Mouse (Mus musculus) left cerebral cortex, adult 2 months (tissue): ENCODE measurements around the gene Pcyox1. TPM values are rescaled to one million over a fixed set of nuclear protein-coding genes. Genes with fewer than 3 reads are reported as not detected.

Experiments used
- DNase-seq, 2 experiments: peaks; one replicate each; pipeline ENCODE4 v3.0.0; 2021 to 2022; ENCODE audit warnings: low spot score in 2 of 2, mixed read lengths in 1 of 2; ENCODE audit errors: extremely low spot score in 1 of 2
- H3K27ac ChIP-seq: fragments of 200-600 bp; 2 replicates; pipeline ENCODE4 v1.8.1; 2022
- H3K4me3 ChIP-seq: fragments of 200-600 bp; 2 replicates; pipeline ENCODE4 v1.8.1; 2022
- CTCF ChIP-seq: fragments of 200-600 bp; IDR thresholded peaks from 2 replicates; pipeline ENCODE4 v1.8.1; 2022; ENCODE audit warnings: antibody characterized with exemption, mild to moderate bottlenecking, moderate library complexity
- intact Hi-C: fragments of 180-260 bp; cut with DNase I; formaldehyde crosslinking; loops from one replicate; pipeline ENCODE4 v1.15.1; 2025
- long read RNA-seq, 2 experiments: library from polyadenylated mRNA; stranded (forward); transcript quantifications; one replicate each; pipeline ENCODE4 v2.0.0; 2021; ENCODE audit warnings: borderline mapping rate in 2 of 2
- total RNA-seq, 2 experiments: library from RNA; stranded (reverse); gene quantifications; 2 replicates each; pipeline ENCODE4 v1.2.3; 2021

Gene Pcyox1
- total RNA-seq = 100 to 1,000 TPM; 105 to 115 TPM
- long read RNA-seq, experiment 1, full-length matches to known transcripts = 123 of 152 reads
- long read RNA-seq, experiment 1, partial matches to known transcripts = 11 of 152 reads
- long read RNA-seq, experiment 1, other reads (novel, unspliced or antisense) = 18 of 152 reads
- long read RNA-seq, experiment 2, full-length matches to known transcripts = 89 of 121 reads
- long read RNA-seq, experiment 2, partial matches to known transcripts = 15 of 121 reads
- long read RNA-seq, experiment 2, other reads (novel, unspliced or antisense) = 17 of 121 reads

- intact Hi-C loops = loop anchor here (2.0 kb wide), 2 partner anchors 26 to 268 kb away; partner anchors contain the start of gene Snrpg
- peak within 1 kb of the TSS; percentile 95 for H3K4me3 ChIP-seq
- peak within 1 kb of the TSS; percentile 96 for H3K27ac ChIP-seq
- DNase-seq = peak; percentile 84 to 86
- no peak for TF ChIP-seq CTCF
Measured at GRCm38 (mm10) chr6:86396581-86397256, at the start of gene Pcyox1. Pcyox1 (minus strand) TSS chr6:86397154.

DNA sequence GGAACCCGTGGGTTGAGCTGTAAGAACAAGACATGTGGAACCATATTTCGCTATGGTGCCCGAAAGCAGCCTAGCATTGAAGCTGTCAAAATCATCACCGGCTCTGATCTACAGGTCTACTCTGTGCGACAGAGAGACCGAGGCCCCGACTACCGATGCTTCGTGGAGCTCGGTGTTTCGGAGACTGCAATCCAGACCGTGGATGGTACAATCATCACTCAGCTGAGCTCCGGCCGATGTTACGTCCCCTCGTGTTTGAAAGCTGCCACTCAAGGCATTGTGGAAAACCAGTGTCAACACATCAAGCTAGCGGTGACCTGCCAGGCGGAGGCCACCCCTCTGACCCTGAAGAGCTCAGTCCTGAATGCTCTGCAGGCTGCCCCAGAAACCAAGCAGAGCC, 48.6 kb upstream of the Pcyox1 start:
- Histone ChIP-seq H3K27ac (no peak overlapping the region), H3K4me3 (no peak overlapping the region)
- DNase-seq = no peak
- no peak for TF ChIP-seq CTCF
- intact Hi-C loops = no loop called here

DNA sequence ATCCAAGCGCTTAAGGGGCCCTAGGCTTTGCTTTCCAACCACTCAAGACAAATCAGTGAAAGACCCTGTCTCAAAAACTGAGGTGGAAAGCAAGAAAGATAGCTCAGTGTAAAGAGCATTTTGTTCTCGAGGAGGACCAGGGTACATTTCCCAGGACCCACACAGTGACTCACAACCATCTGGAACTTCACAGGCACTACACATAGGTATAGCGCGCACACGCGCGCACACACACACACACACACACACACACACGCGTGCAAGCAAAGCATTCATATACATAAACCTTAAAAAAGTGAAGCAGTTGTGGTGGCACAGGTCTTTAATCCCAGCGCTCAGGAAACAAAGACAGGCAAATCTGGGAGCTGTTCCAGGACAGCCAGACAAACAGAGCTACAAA, 44.6 kb upstream of the Pcyox1 start:
- TF ChIP-seq CTCF = no peak
- intact Hi-C loops = no loop called here
- H3K4me3 ChIP-seq = no peak overlapping the region
- no peak for DNase-seq
- H3K27ac ChIP-seq = no peak overlapping the region

DNA sequence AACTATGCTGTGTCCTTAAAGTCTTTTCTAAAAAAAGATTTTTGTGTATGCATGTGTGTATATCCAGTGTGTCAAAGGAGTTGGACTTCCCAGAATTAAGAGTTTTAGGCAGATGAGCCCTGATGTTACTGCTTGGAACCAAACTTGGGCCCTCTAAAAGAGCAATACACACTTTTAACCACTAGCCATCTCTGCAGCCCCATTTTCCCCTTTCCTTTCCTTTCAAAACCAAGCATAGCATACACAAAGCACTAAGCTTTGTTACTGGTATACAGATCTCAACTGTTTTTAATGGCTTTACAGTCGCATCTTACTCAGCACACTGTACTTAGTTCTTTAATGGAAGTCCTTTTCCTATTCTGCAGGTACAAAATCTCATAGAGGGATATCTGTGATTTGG, 42.6 kb upstream of the Pcyox1 start:
- Histone ChIP-seq H3K27ac (peak overlapping the region; percentile 98), H3K4me3 (peak overlapping the region; percentile 65)
- no peak for DNase-seq
- intact Hi-C loops = loop anchor here (5.0 kb wide), 1 partner anchor 233 kb away; no protein-coding TSS in a partner anchor
- no peak for TF ChIP-seq CTCF

DNA sequence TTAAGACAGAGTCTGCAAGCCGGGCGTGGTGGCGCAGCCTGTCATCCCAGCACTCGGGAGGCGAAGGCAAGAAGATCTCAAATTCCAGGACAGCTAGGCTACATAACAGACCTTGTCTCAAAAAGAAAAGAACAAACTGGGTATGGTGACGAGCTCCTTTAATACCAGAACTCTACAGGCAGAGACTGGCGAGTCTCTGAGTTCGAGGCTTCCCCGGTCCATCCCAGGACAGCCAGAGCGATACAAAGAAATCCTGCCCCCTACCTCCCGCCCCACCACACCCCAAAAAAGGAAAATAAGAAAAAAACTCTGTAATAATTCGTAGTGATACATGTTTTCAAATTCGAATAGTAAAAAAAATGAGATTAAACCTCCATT, 42.2 kb upstream of the Pcyox1 start:
- intact Hi-C loops = loop anchor here (5.0 kb wide), 1 partner anchor 233 kb away; no protein-coding TSS in a partner anchor
- Histone ChIP-seq H3K27ac (peak overlapping the region; percentile 98), H3K4me3 (peak overlapping the region; percentile 65)
- no peak for DNase-seq
- TF ChIP-seq CTCF = no peak

GRCm38 (mm10) chr6:86438272-86439118, 41.5 kb upstream of the Pcyox1 start, which contains the start of gene C87436:
C87436 (plus strand) TSS chr6:86438374.
- DNase-seq = peak; percentile 95 to 98
- peak; percentile 65 for TF ChIP-seq CTCF
- Histone ChIP-seq H3K4me3 (peak within 1 kb of the TSS; percentile 65), H3K27ac (peak within 1 kb of the TSS; percentile 98)
- intact Hi-C loops = loop anchor here (1.0 to 5.0 kb wide), 2 partner anchors 88 to 234 kb away; partner anchors contain the start of gene Pcbp1

GRCm38 (mm10) chr6:86437711-86438110, 40.8 kb upstream of the Pcyox1 start:
- TF ChIP-seq CTCF = peak; percentile 62
- intact Hi-C loops = loop anchor here (1.0 to 5.0 kb wide), 2 partner anchors 89 to 235 kb away; partner anchors contain the start of gene Pcbp1
- DNase-seq = peak; percentile 20
- H3K27ac ChIP-seq = peak overlapping the region; percentile 98
- H3K4me3 ChIP-seq = peak overlapping the region; percentile 65

- no peak for DNase-seq
- intact Hi-C loops = no loop called here
- no peak for TF ChIP-seq CTCF
- Histone ChIP-seq H3K27ac (no peak overlapping the region), H3K4me3 (no peak overlapping the region)
Measured at GRCm38 (mm10) chr6:86433696-86434095, 36.7 kb upstream of the Pcyox1 start.

DNA sequence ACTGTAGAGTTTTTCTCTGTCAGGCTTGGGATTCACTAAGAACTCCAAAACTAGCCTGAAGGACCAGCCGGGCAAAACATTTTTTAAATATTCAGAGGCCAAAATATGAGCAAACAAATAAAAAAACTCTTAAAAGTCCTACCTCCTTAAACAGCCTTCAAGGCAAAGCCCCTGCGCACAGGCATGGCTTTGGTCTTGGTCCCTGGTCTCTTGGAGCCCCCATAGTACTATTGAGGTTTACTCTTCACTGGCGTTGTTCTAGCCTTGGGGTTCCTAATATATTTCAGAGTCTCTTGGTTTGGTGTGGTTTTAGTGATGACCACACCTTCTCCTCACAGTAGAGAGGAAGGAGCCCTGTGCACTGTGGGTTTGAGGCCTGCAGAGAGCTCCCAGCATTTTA, 34.6 kb upstream of the Pcyox1 start:
- intact Hi-C loops = no loop called here
- no peak overlapping the region for H3K27ac ChIP-seq

GRCm38 (mm10) chr6:86426358-86426757, 29.4 kb upstream of the Pcyox1 start, which contains the start of gene Gm44790:
Gm44790 (plus strand) TSS chr6:86426658.
- TF ChIP-seq CTCF = no peak
- no peak for DNase-seq
- H3K4me3 ChIP-seq = no peak within 1 kb of the TSS
- intact Hi-C loops = no loop called here
- no peak within 1 kb of the TSS for H3K27ac ChIP-seq

More for the DNA sequence above, 34.6 kb upstream of the Pcyox1 start:
- DNase-seq = no peak
- TF ChIP-seq CTCF = no peak
- H3K4me3 ChIP-seq = no peak overlapping the region

- H3K4me3 ChIP-seq = no peak overlapping the region
- peak; percentile 38 for TF ChIP-seq CTCF
Measured at GRCm38 (mm10) chr6:86420491-86420890, 23.5 kb upstream of the Pcyox1 start.

More at GRCm38 (mm10) chr6:86420491-86420890, 23.5 kb upstream of the Pcyox1 start:
- intact Hi-C loops = no loop called here
- no peak overlapping the region for H3K27ac ChIP-seq
- no peak for DNase-seq
